Mouse (Mus musculus) neural tube, embryonic 11.5 days (tissue): ENCODE measurements around the gene Insr. TPM values are rescaled to one million over a fixed set of nuclear protein-coding genes. Genes with fewer than 3 reads are reported as not detected.

Experiments used
- ATAC-seq: fragments of 200-750 bp; cut with Nextera tagmentation; 2 replicates; pipeline ENCODE4 v1.8.0; 2017; ENCODE audit warnings: moderate number of reproducible peaks, mild to moderate bottlenecking, moderate TSS enrichment, moderate library complexity; ENCODE audit not compliant: insufficient read depth, low FRiP score, low TSS enrichment
- DNase-seq: peaks from one replicate; pipeline ENCODE4 v3.0.0-alpha.2; 2015; ENCODE audit warnings: low spot score
- H3K27ac ChIP-seq: fragments of 300-500 bp; sonication (generic); 2 replicates; pipeline ENCODE4 v1.5.1; 2014; ENCODE audit warnings: low read depth, mild to moderate bottlenecking, low read length
- H3K27me3 ChIP-seq: fragments of 300-500 bp; sonication (generic); 2 replicates; pipeline ENCODE4 v1.6.1; 2014; ENCODE audit warnings: mild to moderate bottlenecking, low read length, mixed read lengths; ENCODE audit not compliant: control insufficient read depth, insufficient read depth
- H3K36me3 ChIP-seq: fragments of 300-500 bp; sonication (generic); 2 replicates; pipeline ENCODE4 v1.6.1; 2014; ENCODE audit warnings: mild to moderate bottlenecking, low read length, moderate library complexity, mixed read lengths; ENCODE audit not compliant: control insufficient read depth, insufficient read depth
- H3K4me1 ChIP-seq: fragments of 300-500 bp; sonication (generic); 2 replicates; pipeline ENCODE4 v1.6.1; 2014; ENCODE audit warnings: low read length, mixed read lengths; ENCODE audit not compliant: control insufficient read depth, insufficient read depth
- H3K4me2 ChIP-seq: fragments of 300-500 bp; sonication (generic); 2 replicates; pipeline ENCODE4 v1.6.1; 2014; ENCODE audit warnings: low read depth, mild to moderate bottlenecking, moderate library complexity
- H3K4me3 ChIP-seq: fragments of 300-500 bp; sonication (generic); 2 replicates; pipeline ENCODE4 v1.5.1; 2014; ENCODE audit warnings: low read depth, low read length
- H3K9ac ChIP-seq: fragments of 300-500 bp; sonication (generic); 2 replicates; pipeline ENCODE4 v1.6.1; 2014; ENCODE audit warnings: mild to moderate bottlenecking, low read length
- H3K9me3 ChIP-seq: fragments of 300-500 bp; sonication (generic); 2 replicates; pipeline ENCODE4 v1.6.1; 2016; ENCODE audit warnings: low read length; ENCODE audit not compliant: control insufficient read depth
- WGBS: fragments of 180-500 bp; shearing (Covaris S2); extraction: QIAGEN DNeasy Blood & Tissue Kit; methylation state at CpG from one replicate; pipeline ENCODE4 v1.1.7; 2014; 5-methylcytosine and 5-hydroxymethylcytosine counted together
- polyA plus RNA-seq: library from polyadenylated mRNA; unstranded; fragments of >200 nt; fragmentation: Nextera tagmentation; extraction: Ambion mirVana; gene quantifications from 2 replicates; pipeline ENCODE4 v1.2.1, GENCODE M21; 2014

Insr gene
- polyA plus RNA-seq, 1 experiment from 2014 or later: 43.3 TPM

- ATAC-seq (no peak), DNase-seq (no peak)
- Histone ChIP-seq H3K36me3 (no peaks in the 10 kb centered on the region), H3K9me3 (no peaks in the 10 kb centered on the region), H3K4me3 (no peak overlapping the region), H3K4me1 (no peaks in the 10 kb centered on the region), H3K9ac (no peak overlapping the region), H3K27ac (no peak overlapping the region), H3K27me3 (no peaks in the 10 kb centered on the region), H3K4me2 (no peak overlapping the region)
- WGBS: 91% methylated on average over 5 of the region's 5 CpGs
Measured at GRCm38 (mm10) chr8:3248704-3249103, 30.7 kb downstream of the Insr start.

- no peaks in the 10 kb centered on the region for H3K9me3 ChIP-seq
- H3K9ac ChIP-seq: no peak overlapping the region
- ATAC-seq (no peak), DNase-seq (no peak)
- no peak overlapping the region for H3K4me2 ChIP-seq
- H3K27ac ChIP-seq: no peak overlapping the region
- no peaks in the 10 kb centered on the region for H3K4me1 ChIP-seq
- H3K36me3 ChIP-seq: no peaks in the 10 kb centered on the region
- H3K27me3 ChIP-seq: no peaks in the 10 kb centered on the region
- 83% methylated on average over 1 of the region's 1 CpGs for WGBS
- H3K4me3 ChIP-seq: no peak overlapping the region
Measured at GRCm38 (mm10) chr8:3247129-3247528, 32.3 kb downstream of the Insr start.

DNA sequence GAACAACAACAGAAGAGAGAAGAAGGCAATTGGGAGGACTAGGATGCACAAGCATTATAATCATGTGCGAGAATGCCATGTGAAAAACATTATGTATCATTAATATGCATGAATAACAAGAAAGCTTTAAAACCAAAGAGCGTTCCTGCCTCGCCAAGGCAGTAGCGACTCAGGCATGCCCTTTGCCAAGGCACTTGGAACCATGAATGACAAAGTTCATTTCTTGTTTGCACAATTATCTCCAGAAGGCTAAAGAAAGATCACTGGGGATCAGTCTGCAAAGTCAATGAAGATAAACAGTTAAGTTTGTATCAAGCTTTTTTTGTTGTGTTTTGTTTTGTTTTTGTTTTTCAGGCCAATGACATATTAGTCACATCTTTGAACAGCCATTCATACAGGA is 36.2 kb downstream of the Insr start:
- ATAC-seq (no peak), DNase-seq (no peak)
- Histone ChIP-seq H3K9me3 (no peaks in the 10 kb centered on the region), H3K27me3 (no peaks in the 10 kb centered on the region), H3K4me1 (no peaks in the 10 kb centered on the region), H3K27ac (no peak overlapping the region), H3K4me2 (no peak overlapping the region), H3K4me3 (no peak overlapping the region), H3K9ac (no peak overlapping the region), H3K36me3 (no peaks in the 10 kb centered on the region)
- WGBS: 93% methylated on average over 4 of the region's 4 CpGs

DNA sequence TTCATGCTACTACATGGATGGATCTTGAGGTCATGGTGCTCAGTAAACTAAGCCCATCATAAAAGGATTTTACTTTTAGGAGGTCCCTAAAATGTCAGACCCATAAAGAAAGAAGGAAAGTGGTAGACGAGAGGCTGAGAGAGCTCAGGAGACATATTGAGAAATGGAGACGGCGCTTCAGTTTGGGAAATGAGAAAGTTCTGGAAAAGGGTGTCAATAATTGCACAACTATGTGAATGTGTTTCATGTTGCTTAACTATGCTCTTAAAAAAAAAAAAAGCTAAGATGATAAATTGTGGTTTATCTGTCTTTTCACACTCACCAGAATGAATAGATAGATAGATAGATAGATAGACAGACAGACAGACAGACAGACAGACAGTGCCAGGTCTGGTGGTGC is 38.7 kb downstream of the Insr start:
- H3K27me3 ChIP-seq: no peaks in the 10 kb centered on the region
- no peaks in the 10 kb centered on the region for H3K9me3 ChIP-seq
- DNase-seq: no peak
- WGBS: 98% methylated on average over 3 of the region's 3 CpGs
- no peak overlapping the region for H3K9ac ChIP-seq
- no peak overlapping the region for H3K4me2 ChIP-seq
- H3K27ac ChIP-seq: no peak overlapping the region
- no peaks in the 10 kb centered on the region for H3K4me1 ChIP-seq
- H3K4me3 ChIP-seq: no peak overlapping the region
- H3K36me3 ChIP-seq: no peaks in the 10 kb centered on the region
- no peak for ATAC-seq

GRCm38 (mm10) chr8:3239641-3240040 is 39.8 kb downstream of the Insr start:
- 87% methylated on average over 3 of the region's 3 CpGs for WGBS
- Histone ChIP-seq H3K27me3 (no peaks in the 10 kb centered on the region), H3K4me2 (no peak overlapping the region), H3K9ac (no peak overlapping the region), H3K36me3 (no peaks in the 10 kb centered on the region), H3K27ac (no peak overlapping the region), H3K4me1 (no peaks in the 10 kb centered on the region), H3K9me3 (no peaks in the 10 kb centered on the region), H3K4me3 (no peak overlapping the region)
- no peak for ATAC-seq
- no peak for DNase-seq

DNA sequence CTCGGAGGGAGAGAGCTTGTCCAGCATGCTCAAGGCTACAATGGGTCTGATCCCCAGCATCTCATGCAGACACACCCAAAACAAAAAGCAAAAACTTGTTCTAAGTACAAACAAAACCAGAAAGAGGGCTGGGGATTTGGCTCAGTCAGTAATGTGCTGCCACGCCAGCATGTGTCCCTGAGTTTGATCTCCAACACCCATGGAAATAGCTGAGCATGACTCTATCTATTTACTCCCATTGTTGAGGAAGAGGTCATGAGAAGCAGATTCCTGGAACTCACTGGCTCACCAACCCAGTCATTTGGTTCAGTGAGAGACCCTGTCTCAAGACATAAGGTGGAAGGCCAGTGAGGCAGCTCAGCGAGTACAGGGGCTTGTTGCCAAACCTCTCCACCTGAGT is 40.6 kb downstream of the Insr start:
- no peak for DNase-seq
- no peaks in the 10 kb centered on the region for H3K4me1 ChIP-seq
- ATAC-seq: no peak
- H3K4me2 ChIP-seq: no peak overlapping the region
- no peak overlapping the region for H3K27ac ChIP-seq
- H3K36me3 ChIP-seq: no peaks in the 10 kb centered on the region
- WGBS: 85% methylated on average over 3 of the region's 3 CpGs
- no peak overlapping the region for H3K4me3 ChIP-seq
- no peaks in the 10 kb centered on the region for H3K9me3 ChIP-seq
- H3K9ac ChIP-seq: no peak overlapping the region
- no peaks in the 10 kb centered on the region for H3K27me3 ChIP-seq

DNA sequence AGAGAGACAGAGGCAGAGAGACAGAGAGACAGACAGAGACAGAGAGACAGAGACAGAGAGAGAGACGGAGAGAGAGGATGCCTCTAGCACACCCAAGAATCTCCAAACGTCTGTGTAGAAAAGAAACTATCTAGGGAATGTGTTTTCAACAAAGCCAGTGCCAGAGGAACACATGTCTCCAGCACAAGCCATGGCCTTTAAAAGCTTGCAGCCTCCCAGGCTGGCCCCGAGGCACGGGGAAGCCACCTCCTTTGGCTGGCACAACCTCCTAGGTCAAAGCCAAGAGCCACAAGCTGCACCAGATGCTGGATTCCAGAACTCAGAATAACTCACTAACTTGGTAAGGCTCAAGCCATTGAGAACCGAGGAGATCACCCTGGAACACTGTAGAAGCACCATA is 42.1 kb downstream of the Insr start:
- Histone ChIP-seq H3K27me3 (no peaks in the 10 kb centered on the region), H3K4me3 (no peak overlapping the region), H3K27ac (no peak overlapping the region), H3K9ac (no peak overlapping the region), H3K9me3 (no peaks in the 10 kb centered on the region), H3K36me3 (no peaks in the 10 kb centered on the region), H3K4me2 (no peak overlapping the region), H3K4me1 (no peaks in the 10 kb centered on the region)
- no peak for DNase-seq
- WGBS: 80% methylated on average over 5 of the region's 5 CpGs
- no peak for ATAC-seq

DNA sequence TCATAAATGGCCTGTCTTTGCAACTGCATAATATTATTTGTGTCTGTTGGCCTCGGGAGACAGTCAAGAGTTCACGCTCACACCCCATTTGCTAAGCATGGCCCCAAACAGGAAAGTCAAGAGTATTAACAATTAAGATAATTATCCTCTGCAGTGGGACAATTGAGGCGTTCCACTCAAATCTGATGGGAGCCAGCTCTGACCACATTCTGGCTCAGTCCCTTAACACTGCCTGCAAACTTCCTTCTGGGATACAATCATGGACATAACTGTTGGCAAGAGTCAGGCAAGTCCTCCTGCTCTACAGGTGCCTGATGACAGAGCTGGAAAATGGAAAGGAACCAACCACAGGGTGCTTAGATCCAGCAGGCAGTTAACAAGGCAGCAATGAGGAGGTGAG is 43.1 kb downstream of the Insr start:
- 91% methylated on average over 3 of the region's 3 CpGs for WGBS
- Histone ChIP-seq H3K36me3 (no peaks in the 10 kb centered on the region), H3K4me1 (no peaks in the 10 kb centered on the region), H3K27ac (no peak overlapping the region), H3K4me3 (no peak overlapping the region), H3K9me3 (no peaks in the 10 kb centered on the region), H3K27me3 (no peaks in the 10 kb centered on the region), H3K9ac (no peak overlapping the region), H3K4me2 (no peak overlapping the region)
- ATAC-seq (no peak), DNase-seq (no peak)

GRCm38 (mm10) chr8:3234569-3234968 is 44.8 kb downstream of the Insr start:
- WGBS: 83% methylated on average over 3 of the region's 3 CpGs
- H3K36me3 ChIP-seq: no peaks in the 10 kb centered on the region
- H3K4me1 ChIP-seq: no peaks in the 10 kb centered on the region
- H3K4me3 ChIP-seq: no peak overlapping the region
- DNase-seq: no peak
- no peak for ATAC-seq
- no peaks in the 10 kb centered on the region for H3K27me3 ChIP-seq
- H3K9me3 ChIP-seq: no peaks in the 10 kb centered on the region
- H3K27ac ChIP-seq: no peak overlapping the region
- no peak overlapping the region for H3K4me2 ChIP-seq
- no peak overlapping the region for H3K9ac ChIP-seq
